Mouse (Mus musculus) 3134 (cell line): Measurements from ENCODE around the gene Ino80b.

ENCODE experiments used
- DNase-seq: peaks from one replicate; pipeline ENCODE4 v3.0.0-alpha.2; 2011; ENCODE audit warnings: low spot score; ENCODE audit not compliant: insufficient read length; ENCODE audit errors: extremely low read depth

Ino80b gene

DNA sequence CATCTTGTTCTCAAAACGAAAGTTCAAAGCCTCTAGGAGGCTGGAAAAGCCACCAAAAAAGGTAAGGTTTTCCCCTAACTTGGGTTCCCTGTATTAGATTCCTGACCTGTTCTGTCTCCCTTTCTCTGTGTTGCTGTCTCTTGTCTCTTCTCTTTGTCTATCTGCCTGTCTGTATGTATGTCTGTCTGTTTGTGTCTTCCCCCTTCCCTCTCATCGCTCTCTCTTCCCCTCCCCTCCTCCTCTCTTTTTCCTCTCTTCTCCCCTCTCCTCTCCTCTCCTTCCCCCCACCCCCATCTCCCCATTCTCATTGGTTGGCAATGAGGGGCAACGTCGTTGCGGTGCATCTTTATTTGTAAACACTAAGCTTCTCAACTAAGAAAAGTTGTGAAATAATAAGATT is at the start of gene Ino80b:
Gene Ino80b, minus strand, starts transcription at position 101 of the 400 bp plus-strand sequence.
- DNase-seq: no peak

GRCm38 (mm10) chr6:83172240-83172920 is 47.1 kb upstream of the Ino80b start:
- no peak for DNase-seq

- DNase-seq: no peak
These were observed 45.8 kb upstream of the Ino80b start for GRCm38 (mm10) chr6:83171063-83171462.

DNA sequence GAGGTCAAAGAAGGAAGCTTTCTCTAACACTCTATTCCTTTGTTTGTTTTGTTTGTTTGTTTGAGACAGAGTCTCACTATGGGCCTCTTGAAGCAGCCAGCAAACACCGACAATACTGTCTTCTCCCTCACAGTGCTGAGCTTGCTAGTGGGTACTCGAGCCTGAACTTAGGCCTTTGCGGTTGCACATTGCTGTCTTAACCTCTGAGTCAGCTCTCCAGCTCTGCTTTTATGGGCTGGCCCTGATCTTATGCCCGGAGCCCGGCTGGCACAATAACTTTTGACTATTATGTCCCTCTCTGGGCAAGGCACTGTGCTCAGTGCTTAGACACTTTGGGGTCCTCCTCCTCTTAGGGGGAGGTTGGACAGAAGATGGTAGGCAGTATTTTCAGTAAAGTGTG is 44.6 kb upstream of the Ino80b start:
- peak; percentile 65 for DNase-seq

GRCm38 (mm10) chr6:83166243-83166630 is 41.0 kb upstream of the Ino80b start:
- no peak for DNase-seq

- DNase-seq: peak; percentile 90
These were observed 40.5 kb upstream of the Ino80b start, which contains the start of gene Dctn1 for GRCm38 (mm10) chr6:83165607-83166242. Gene Dctn1 (plus strand): TSS chr6:83165920.

DNA sequence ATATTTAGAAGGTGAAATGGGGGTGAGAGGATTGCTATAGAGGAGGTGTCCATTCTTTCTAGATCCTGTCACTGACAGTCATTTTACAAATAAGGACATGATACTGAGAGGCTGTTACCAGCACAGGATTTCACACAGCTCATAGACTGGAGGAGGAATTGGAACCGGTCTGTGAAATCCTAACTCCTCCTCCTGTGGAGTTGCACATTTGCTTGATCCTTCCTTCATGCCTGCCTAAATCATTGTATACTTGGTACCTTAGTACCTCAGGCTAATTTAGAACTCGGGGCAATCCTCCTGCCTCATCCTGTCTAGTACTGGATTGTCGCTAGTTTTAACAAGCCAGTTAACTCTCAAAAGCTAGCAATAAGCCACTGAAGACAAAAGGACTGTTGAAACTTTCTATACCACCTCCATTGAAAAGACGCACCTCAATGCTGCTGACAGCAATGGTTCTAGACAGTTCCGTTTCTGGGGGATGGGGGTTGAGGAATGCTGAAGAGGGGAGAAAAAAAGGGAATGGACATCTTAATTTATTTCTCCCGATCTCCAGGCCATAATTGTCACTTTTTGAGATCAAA is 39.9 kb upstream of the Ino80b start:
- DNase-seq: no peak

DNA sequence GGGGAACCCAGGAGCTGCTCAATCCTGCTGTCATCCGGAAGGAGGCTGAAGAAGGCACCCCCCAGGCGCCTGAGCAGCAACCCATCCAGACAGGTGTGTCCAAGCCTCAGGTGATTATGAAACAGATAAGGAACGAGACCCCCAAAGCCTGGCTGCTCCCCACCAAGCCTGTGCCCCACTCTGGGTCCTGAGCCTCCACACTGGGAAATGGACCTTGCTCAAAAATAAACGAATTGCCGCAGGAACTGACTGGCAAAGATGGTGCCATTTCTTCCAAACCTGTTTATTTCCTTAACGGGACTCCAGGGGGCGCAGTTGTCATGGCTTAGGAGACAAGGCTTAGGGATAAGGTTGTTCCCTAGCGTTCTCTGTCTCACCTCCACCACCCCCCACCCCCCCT is 37.5 kb upstream of the Ino80b start:
- no peak for DNase-seq

GRCm38 (mm10) chr6:83161921-83162641 is 36.9 kb upstream of the Ino80b start:
- no peak for DNase-seq

GRCm38 (mm10) chr6:83161442-83161841 is 36.2 kb upstream of the Ino80b start:
- DNase-seq: no peak

DNA sequence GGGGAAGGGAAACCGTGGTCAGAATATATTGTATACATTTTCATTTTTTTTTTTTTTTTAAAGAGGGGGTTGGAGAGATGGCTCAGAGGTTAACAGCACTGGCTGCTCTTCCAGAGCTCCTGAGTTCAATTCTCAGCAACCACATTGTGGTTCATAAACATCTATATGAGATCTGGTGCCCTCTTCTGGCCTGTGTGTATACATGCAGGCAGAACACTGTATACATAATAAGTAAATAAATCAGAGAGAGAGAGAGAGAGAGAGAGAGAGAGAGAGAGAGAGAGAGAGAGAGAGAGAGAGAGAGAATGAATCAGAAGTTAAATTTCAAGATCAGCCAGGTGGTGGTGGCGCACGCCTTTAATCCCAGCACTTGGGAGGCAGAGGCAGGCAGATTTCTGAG is 34.2 kb upstream of the Ino80b start:
- DNase-seq: peak; percentile 56

- peak; percentile 84 for DNase-seq
These were observed 31.0 kb upstream of the Ino80b start, which contains the start of the genes Wdr54 and 1700003E16Rik for GRCm38 (mm10) chr6:83156259-83156684. Gene Wdr54 (minus strand): TSS chr6:83156397. Gene 1700003E16Rik (plus strand): TSS chr6:83156404.

- peak; percentile 46 for DNase-seq
These were observed 30.5 kb upstream of the Ino80b start for GRCm38 (mm10) chr6:83155552-83156238.

GRCm38 (mm10) chr6:83153485-83153884 is 28.3 kb upstream of the Ino80b start:
- no peak for DNase-seq

DNA sequence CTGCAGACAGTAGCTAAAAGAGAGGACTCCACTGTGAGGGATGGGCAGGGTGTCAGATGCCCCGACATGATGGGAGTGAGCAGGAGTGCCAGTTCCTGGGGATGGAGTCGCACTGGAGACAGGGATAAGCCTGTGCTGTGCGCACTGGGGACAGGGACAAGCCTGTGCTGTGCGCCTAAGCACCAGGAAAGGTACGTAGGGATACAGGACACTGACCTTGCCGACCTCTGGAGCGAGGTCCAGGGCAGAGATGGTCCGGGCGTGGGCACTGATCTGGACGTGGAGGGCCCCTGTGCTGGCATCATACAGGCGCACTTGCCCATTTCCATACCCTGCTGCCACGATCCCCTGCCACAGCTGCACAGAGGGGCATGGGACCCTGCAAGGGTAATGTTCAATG is 27.8 kb upstream of the Ino80b start:
- no peak for DNase-seq

GRCm38 (mm10) chr6:83151721-83152120 is 26.5 kb upstream of the Ino80b start:
- no peak for DNase-seq

- DNase-seq: no peak
These were observed 22.0 kb upstream of the Ino80b start for GRCm38 (mm10) chr6:83147280-83147679.

GRCm38 (mm10) chr6:83145805-83146204 is 20.6 kb upstream of the Ino80b start:
- no peak for DNase-seq

DNA sequence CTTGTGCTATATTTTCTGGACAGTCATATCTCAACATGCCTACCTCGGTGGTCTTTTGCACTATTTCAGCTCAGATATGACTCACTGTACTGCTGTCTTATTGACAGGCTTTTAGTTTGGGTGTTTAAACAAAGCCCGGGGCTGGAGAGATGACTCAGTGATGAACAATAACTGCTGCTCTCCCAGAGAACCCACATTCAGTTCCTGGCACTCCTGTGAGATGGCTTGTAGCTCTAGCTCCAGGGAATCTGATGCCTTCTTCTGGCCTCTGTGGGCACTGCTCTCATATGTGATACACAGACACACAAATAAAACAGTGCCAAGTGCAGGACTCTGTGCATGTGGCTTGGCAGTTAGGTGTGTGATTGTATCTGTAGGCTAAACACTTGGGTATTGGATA is 20.0 kb upstream of the Ino80b start:
- DNase-seq: peak; percentile 50

- DNase-seq: no peak
These were observed 17.7 kb upstream of the Ino80b start for GRCm38 (mm10) chr6:83142886-83143285.
